Mouse (Mus musculus) forebrain, embryonic 15.5 days (tissue): ENCODE data around the gene Ptch1. TPM values are rescaled to one million over a fixed set of nuclear protein-coding genes. Genes with fewer than 3 reads are reported as not detected.

Source experiments
- ATAC-seq: fragments of 200-750 bp; cut with Nextera tagmentation; replicated peaks from 2 replicates; pipeline ENCODE4 v1.8.0; 2017; ENCODE audit warnings: mild to moderate bottlenecking, moderate TSS enrichment, moderate library complexity
- H3K27ac ChIP-seq: fragments of 300-500 bp; sonication (generic); replicated peaks from 2 replicates; pipeline ENCODE4 v1.5.1; 2015; ENCODE audit warnings: mild to moderate bottlenecking, inconsistent platforms
- H3K27me3 ChIP-seq: fragments of 300-500 bp; sonication (generic); 2 replicates; pipeline ENCODE4 v1.6.1; 2015; ENCODE audit warnings: inconsistent platforms
- H3K36me3 ChIP-seq: fragments of 300-500 bp; sonication (generic); 2 replicates; pipeline ENCODE4 v1.6.1; 2015; ENCODE audit warnings: mild to moderate bottlenecking, inconsistent platforms
- H3K4me1 ChIP-seq: fragments of 300-500 bp; sonication (generic); 2 replicates; pipeline ENCODE4 v1.6.1; 2015; ENCODE audit warnings: inconsistent platforms
- H3K4me2 ChIP-seq: fragments of 300-500 bp; sonication (generic); replicated peaks from 2 replicates; pipeline ENCODE4 v1.6.1; 2015; ENCODE audit warnings: mild to moderate bottlenecking, inconsistent platforms
- H3K4me3 ChIP-seq: fragments of 300-500 bp; sonication (generic); 2 replicates; pipeline ENCODE4 v1.5.1; 2015; ENCODE audit warnings: mild to moderate bottlenecking, inconsistent platforms
- H3K9ac ChIP-seq: fragments of 300-500 bp; sonication (generic); replicated peaks from 2 replicates; pipeline ENCODE4 v1.6.1; 2015; ENCODE audit warnings: mild to moderate bottlenecking, inconsistent platforms
- H3K9me3 ChIP-seq: fragments of 300-500 bp; sonication (generic); 2 replicates; pipeline ENCODE4 v1.6.1; 2016; ENCODE audit warnings: inconsistent platforms
- WGBS: fragments of 180-500 bp; shearing (Covaris S2); methylation state at CpG from one replicate; pipeline ENCODE4 v1.1.7; 2015; ENCODE audit warnings: mixed read lengths; 5-methylcytosine and 5-hydroxymethylcytosine counted together
- polyA plus RNA-seq: library from polyadenylated mRNA; unstranded; fragments of >200 nt; fragmentation: Nextera tagmentation; extraction: Ambion mirVana; gene quantifications from 2 replicates; pipeline ENCODE4 v1.2.1, GENCODE M21; 2015

The Ptch1 gene
- polyA plus RNA-seq, 1 experiment from 2014 or later, result 10.2 TPM

DNA sequence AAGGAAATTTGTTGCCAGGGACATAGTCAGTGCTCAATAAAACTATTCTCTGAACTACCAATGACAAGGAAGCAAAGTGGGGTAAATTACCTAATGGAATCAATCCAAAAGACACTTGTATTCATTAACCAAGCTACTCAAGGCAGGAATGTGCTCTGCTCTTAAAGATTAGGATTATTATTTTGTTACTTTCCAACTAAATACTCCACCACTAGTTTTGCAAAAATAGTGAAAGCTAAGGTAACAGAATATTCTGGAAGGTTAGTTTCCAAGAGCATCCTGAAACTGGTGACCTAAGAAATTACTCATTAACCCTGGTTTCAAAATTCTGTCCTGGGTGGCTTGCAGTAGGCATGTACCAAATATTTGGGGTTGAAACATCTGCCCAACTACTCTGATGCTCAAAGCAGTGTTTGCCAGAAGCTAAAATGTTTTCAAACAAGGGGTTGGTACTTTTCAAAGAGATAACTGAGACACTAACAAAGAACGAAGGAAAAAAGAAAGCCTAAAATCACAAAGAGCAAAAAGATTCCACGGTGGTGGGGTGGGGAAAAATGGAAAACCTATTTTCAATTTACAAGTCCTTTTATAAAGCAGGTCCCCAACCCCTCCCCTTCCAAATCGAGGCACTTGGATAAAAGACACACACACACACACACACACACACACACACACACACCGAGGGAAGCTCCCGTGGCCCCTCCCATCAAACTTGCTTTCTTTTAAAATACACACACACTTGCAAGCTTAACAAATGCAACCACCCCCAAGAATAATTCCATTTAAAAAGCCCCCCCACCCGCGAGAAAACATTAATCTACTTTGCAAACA, 11.0 kb downstream of the Ptch1 start:
- Histone ChIP-seq H3K4me3 (peak overlapping the region; percentile 85), H3K27me3 (no peaks in the 10 kb centered on the region), H3K9me3 (no peaks in the 10 kb centered on the region), H3K9ac (peak overlapping the region; percentile 76), H3K36me3 (no peaks in the 10 kb centered on the region), H3K27ac (peak overlapping the region; percentile 91; the same call in 1 of the 2 replicates), H3K4me2 (peak overlapping the region; percentile 97), H3K4me1 (peaks cover 47% of the 10 kb centered on the region)
- ATAC-seq, result no peak
- WGBS, result 2% methylated on average over 7 of the region's 7 CpGs

DNA sequence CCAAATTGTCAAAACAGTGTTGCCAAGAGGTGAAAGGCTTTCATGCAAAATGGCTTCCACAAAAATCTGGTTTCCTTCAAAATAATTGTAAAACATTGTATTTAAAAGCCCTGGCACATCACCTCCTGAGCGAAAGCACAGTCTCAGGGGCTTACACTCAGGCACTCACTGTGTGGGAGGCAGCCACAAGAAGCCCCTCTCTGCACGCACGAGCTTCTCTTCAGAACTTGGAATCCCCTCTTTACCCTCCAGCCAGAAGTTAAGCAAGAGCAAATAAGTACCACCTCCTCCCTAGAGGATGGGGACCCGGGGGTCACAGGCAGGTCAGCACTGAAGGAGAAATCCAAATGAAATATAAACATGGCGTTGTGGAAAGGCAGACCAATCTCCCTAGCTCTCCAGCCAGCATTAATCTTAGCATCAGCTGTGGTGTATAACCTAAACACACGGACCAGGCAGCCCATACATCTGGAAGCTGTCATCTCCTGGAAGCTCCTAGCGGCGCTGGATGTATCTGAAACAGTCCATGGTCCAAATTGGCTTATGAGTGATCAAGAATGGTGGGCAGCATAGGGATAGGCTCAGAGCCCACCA, 15.0 kb downstream of the Ptch1 start:
- no peak for ATAC-seq
- Histone ChIP-seq H3K4me3 (no peak overlapping the region), H3K27me3 (peaks cover 5% of the 10 kb centered on the region), H3K27ac (no peak overlapping the region), H3K4me2 (no peak overlapping the region), H3K9me3 (no peaks in the 10 kb centered on the region), H3K4me1 (peaks cover 67% of the 10 kb centered on the region), H3K36me3 (no peaks in the 10 kb centered on the region), H3K9ac (no peak overlapping the region)
- WGBS, result 60% methylated on average over 8 of the region's 8 CpGs

DNA sequence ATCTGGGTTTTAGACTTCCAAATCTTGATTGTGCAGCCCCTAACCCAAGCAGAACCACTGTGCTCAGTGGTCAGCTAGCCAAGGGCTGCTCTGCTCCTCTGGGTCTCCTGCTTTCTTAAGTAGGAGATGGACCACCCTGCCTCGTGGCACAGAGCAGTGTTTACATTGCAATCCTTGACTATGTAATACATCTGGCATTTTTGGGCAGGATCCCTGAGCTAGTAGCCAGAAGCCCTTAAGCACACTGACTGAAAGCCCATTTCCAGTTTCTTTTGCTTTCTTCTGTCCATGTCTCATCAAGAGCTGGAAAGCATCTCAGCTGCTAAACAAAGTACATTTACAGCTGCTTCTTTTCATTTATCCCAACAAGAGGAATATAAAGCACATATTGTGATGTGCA, 17.0 kb downstream of the Ptch1 start:
- Histone ChIP-seq H3K36me3 (no peaks in the 10 kb centered on the region), H3K27ac (no peak overlapping the region), H3K27me3 (peaks cover 5% of the 10 kb centered on the region), H3K4me2 (no peak overlapping the region), H3K9me3 (no peaks in the 10 kb centered on the region), H3K9ac (no peak overlapping the region), H3K4me3 (no peak overlapping the region), H3K4me1 (peaks cover 75% of the 10 kb centered on the region)
- no peak for ATAC-seq
- 24% methylated on average over 1 of the region's 1 CpGs for WGBS

DNA sequence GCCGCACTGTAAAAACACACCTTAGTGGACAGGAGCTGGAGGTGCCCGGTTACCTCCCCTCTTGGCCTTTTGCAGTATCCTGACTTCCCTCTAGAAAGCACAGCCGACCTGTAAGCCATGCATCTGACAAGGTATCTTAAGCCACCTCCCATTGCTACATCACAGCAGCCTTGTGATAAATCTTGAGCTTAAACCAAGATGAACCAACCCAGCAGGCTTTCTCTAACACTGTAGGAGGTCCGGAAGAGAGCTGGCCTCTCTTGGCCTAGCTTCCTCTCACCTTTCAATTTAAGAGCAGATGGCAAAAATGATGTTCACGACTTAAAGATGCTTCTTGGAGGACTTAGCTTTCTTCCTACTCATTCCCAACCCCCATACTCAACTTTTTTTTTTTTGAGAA, 17.5 kb downstream of the Ptch1 start:
- no peak for ATAC-seq
- no peaks in the 10 kb centered on the region for H3K36me3 ChIP-seq
- H3K9me3 ChIP-seq, result no peaks in the 10 kb centered on the region
- H3K4me1 ChIP-seq, result peaks cover 80% of the 10 kb centered on the region
- H3K4me3 ChIP-seq, result no peak overlapping the region
- no peak overlapping the region for H3K9ac ChIP-seq
- no peak overlapping the region for H3K27ac ChIP-seq
- 35% methylated on average over 5 of the region's 5 CpGs for WGBS
- peaks cover 5% of the 10 kb centered on the region for H3K27me3 ChIP-seq
- H3K4me2 ChIP-seq, result no peak overlapping the region

DNA sequence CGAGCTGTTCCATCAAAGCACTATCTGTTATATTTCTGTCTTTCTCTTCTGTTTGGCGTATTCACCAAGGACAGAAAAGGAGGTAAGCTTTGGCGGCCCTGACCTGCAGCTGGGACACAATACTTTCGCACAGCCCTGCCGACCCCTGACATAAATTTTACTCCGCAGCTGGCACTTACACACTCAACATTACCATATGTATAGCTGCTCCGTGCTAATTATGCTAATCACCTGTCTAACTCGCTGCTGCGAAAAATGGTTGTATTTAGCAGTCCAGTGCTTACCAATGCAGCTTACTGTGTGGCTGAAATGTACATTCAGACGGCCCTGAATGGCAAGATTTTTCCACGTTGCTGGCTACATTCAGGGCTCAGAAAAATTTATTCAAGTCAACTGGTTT, 18.8 kb downstream of the Ptch1 start:
- H3K27ac ChIP-seq, result peak overlapping the region; percentile 53
- H3K4me1 ChIP-seq, result peaks cover 80% of the 10 kb centered on the region
- WGBS, result 5% methylated on average over 11 of the region's 11 CpGs
- H3K9ac ChIP-seq, result no peak overlapping the region
- no peaks in the 10 kb centered on the region for H3K9me3 ChIP-seq
- H3K27me3 ChIP-seq, result peaks cover 5% of the 10 kb centered on the region
- H3K36me3 ChIP-seq, result no peaks in the 10 kb centered on the region
- H3K4me3 ChIP-seq, result no peak overlapping the region
- peak overlapping the region; percentile 27 for H3K4me2 ChIP-seq
- peak; percentile 87 for ATAC-seq

DNA sequence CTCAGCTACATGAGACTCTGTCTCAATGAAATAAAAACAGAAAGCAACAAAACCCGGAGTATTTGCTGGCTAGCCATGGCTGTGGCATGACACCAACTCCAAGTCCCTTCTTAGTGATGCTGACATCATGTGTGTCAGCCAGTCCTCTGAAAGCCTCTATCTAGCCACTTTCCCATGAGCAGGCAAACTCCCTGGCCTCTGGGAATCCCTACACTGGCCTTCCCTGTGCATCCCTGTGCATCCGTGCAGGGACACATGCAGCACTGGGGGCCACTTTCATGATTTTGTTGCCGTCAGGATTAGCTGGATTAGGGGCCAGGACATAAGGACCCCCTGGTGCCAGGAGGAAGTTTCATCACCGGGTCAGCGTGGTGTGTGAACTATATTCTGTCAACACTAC, 20.0 kb downstream of the Ptch1 start:
- no peak for ATAC-seq

DNA sequence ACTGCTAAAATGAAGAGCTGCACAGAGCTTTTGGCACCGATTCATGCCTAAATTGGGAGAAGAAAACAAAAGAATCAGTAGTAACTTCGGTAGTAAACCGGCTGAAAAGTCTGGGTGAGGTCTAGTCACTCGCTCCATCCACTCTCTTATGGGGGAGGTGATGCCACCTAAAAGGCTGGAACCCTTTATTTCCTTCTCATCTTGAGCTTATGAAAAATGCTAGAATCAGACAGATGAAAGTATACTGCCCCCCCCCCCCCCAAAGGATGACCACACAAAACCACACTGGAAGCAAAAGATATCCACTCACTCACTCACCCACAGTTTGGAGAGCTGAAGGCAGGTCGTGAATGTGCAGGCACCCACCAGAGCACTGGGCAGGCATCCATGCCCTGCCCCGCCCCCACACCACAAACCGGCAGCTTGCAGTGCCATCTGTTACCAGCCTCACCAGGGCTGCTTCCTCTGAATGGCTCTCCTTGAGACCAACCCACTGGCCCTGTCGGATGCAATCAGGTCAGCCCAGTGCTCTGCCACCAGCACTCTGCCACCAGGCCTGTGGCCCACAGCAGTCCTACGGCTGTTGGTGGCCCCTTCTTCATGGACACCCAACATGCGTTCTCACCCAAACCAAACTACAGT, 21.0 kb downstream of the Ptch1 start:
- peak; percentile 79 for ATAC-seq
- Histone ChIP-seq H3K36me3 (no peaks in the 10 kb centered on the region), H3K4me2 (no peak overlapping the region; the same call in 1 of the 2 replicates), H3K9me3 (no peaks in the 10 kb centered on the region), H3K4me3 (no peak overlapping the region), H3K27ac (peak overlapping the region; percentile 71), H3K9ac (no peak overlapping the region), H3K4me1 (peaks cover 70% of the 10 kb centered on the region), H3K27me3 (peaks cover 23% of the 10 kb centered on the region)
- WGBS, result 16% methylated on average over 10 of the region's 10 CpGs

More for the DNA sequence above, 20.0 kb downstream of the Ptch1 start:
- Histone ChIP-seq H3K9ac (no peak overlapping the region), H3K9me3 (no peaks in the 10 kb centered on the region), H3K4me1 (peaks cover 80% of the 10 kb centered on the region), H3K4me3 (no peak overlapping the region), H3K27me3 (peaks cover 15% of the 10 kb centered on the region), H3K36me3 (no peaks in the 10 kb centered on the region), H3K27ac (0 out of 2 replicates have a peak overlapping the region, but pooled peaks have one; percentile 31), H3K4me2 (no peak overlapping the region)
- WGBS, result 19% methylated on average over 5 of the region's 5 CpGs

DNA sequence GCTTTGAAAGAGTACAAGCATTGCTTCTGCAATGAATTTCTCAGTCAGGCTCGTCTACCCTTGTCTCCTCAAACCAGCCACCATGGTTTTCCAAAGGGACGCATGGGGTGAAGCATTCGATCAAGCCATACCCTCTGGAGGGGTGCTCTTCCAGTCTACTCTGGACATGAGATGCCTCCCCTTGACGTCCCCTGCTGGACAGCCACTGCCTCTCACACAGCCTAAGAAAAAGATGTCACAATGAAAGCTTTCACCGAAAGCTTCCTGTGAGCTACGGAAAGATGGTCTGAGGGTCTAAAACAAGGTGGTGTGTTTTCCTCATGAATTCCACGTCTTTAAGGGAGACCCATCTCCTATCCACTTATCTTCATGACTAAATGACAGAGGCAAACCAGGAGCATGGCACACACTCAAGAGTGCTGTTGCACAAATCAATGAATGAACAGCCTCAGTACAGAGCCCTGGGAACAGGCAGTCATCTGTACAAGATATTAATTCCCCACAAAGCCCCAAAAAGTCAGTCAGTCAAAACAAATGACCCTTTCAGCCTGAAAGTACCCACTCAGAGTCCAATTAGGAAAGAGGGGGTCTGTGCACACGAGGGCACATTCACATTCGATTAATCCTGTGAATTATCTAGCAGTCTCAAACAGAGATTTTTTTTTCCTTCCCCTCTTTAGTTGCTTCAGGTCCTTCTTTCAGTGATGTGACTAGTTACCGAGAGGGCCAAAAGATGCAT, 21.7 kb downstream of the Ptch1 start:
- peak overlapping the region; percentile 71; the same call in 1 of the 2 replicates for H3K27ac ChIP-seq
- 32% methylated on average over 10 of the region's 10 CpGs for WGBS
- H3K9me3 ChIP-seq, result no peaks in the 10 kb centered on the region
- peaks cover 65% of the 10 kb centered on the region for H3K4me1 ChIP-seq
- H3K27me3 ChIP-seq, result peaks cover 23% of the 10 kb centered on the region
- H3K4me2 ChIP-seq, result no peak overlapping the region; the same call in 1 of the 2 replicates
- H3K36me3 ChIP-seq, result no peaks in the 10 kb centered on the region
- H3K4me3 ChIP-seq, result no peak overlapping the region
- no peak overlapping the region for H3K9ac ChIP-seq
- ATAC-seq, result no peak

DNA sequence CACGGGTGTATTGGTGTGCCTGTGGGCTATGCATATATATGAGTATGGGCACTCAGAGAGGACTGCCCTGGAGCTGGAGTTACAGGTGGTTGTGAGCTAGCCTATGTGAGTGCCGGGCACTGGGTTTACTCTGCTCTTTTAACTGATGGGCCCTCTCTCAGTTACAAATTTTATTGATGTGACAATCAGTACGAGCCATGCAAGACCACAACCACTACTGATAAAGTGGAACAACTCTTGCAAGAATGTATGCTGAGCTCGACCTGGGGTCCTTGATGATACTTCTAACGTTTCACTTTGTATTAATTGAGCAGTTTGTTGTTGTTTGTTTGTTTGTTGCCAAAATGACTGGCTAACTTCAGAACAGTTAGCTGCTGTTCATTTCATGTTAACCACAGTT, 23.0 kb downstream of the Ptch1 start:
- peaks cover 24% of the 10 kb centered on the region for H3K27me3 ChIP-seq
- H3K4me2 ChIP-seq, result no peak overlapping the region
- no peak overlapping the region for H3K9ac ChIP-seq
- no peak overlapping the region for H3K27ac ChIP-seq
- WGBS, result 86% methylated on average over 5 of the region's 5 CpGs
- no peak overlapping the region for H3K4me3 ChIP-seq
- no peaks in the 10 kb centered on the region for H3K36me3 ChIP-seq
- H3K9me3 ChIP-seq, result no peaks in the 10 kb centered on the region
- no peak for ATAC-seq
- H3K4me1 ChIP-seq, result peaks cover 60% of the 10 kb centered on the region

DNA sequence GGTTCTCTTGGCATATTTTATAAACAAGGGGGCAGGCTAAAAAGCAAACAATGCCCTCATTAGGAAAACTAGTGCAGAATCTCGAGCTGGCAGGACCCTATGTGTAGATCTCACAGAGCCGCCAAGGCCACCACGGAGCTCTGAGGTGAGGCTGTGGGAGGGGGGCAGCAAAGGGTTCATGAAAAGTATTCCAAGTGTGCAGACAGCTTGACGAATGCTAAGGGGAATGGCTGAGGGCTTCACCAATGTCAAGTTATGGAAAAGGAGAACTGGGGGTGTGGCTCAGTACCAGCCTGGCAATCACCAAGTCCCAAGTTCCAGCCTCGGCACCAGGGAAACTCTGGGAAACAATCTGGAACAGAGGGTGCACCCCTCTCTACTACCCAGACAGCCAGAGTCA, 24.2 kb downstream of the Ptch1 start:
- H3K9ac ChIP-seq, result no peak overlapping the region
- no peak overlapping the region for H3K4me3 ChIP-seq
- H3K27me3 ChIP-seq, result peaks cover 24% of the 10 kb centered on the region
- no peaks in the 10 kb centered on the region for H3K36me3 ChIP-seq
- WGBS, result 27% methylated on average over 5 of the region's 5 CpGs
- peaks cover 59% of the 10 kb centered on the region for H3K4me1 ChIP-seq
- H3K4me2 ChIP-seq, result no peak overlapping the region
- no peak for ATAC-seq
- no peaks in the 10 kb centered on the region for H3K9me3 ChIP-seq
- H3K27ac ChIP-seq, result no peak overlapping the region

DNA sequence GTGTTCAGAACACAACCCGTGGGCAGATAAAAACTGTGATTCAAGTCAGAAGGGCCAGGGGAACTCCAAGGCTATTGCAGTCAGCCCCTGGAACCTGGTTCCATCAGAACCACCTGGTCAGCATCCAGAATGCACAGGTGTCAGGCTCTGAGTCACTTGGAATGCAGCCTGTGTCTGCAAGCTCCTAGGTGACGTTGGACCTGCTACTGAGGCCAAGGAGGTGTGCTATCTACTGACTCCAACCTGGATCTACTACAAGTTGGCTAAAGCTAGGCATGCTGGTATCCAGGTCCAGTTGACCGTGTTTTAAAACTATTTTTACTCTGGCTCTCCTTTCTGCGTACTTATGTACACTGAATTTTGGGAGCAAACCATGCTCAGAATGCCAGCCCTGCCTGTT, 24.8 kb downstream of the Ptch1 start:
- Histone ChIP-seq H3K4me3 (no peak overlapping the region), H3K27ac (no peak overlapping the region), H3K9ac (no peak overlapping the region), H3K27me3 (peaks cover 24% of the 10 kb centered on the region), H3K4me2 (no peak overlapping the region), H3K36me3 (no peaks in the 10 kb centered on the region), H3K9me3 (no peaks in the 10 kb centered on the region), H3K4me1 (peaks cover 59% of the 10 kb centered on the region)
- no peak for ATAC-seq
- WGBS, result 84% methylated on average over 4 of the region's 4 CpGs

DNA sequence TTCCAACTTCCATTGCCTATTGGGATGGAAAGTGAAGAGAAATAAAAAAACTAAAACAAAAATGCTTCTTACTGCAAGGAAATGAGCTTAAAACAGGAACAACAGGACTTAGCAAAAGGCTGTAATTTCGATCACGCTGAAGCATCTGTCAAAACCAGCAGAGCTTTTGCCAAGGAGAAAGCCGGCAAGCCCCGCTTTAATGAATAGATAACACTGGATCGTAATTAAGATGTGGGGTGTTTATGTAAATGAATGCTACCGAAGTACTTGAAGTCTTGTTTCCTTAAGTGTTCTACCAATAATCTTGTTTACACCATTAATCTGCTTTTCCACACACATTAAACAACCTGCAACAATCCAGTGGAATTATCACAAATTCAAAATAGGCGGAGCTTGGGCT, 28.1 kb downstream of the Ptch1 start:
- peaks cover 52% of the 10 kb centered on the region for H3K4me1 ChIP-seq
- peaks cover 26% of the 10 kb centered on the region for H3K27me3 ChIP-seq
- no peak overlapping the region for H3K9ac ChIP-seq
- H3K9me3 ChIP-seq, result no peaks in the 10 kb centered on the region
- peak overlapping the region; percentile 63 for H3K27ac ChIP-seq
- peak overlapping the region; percentile 32 for H3K4me2 ChIP-seq
- ATAC-seq, result no peak; the same call in 1 of the 2 replicates
- no peak overlapping the region for H3K4me3 ChIP-seq
- WGBS, result 8% methylated on average over 7 of the region's 7 CpGs
- H3K36me3 ChIP-seq, result peaks cover 22% of the 10 kb centered on the region
